Mouse (Mus musculus): ENCODE measurements around the gene Pkig. TPM values are rescaled to one million over a fixed set of nuclear protein-coding genes. Genes with fewer than 3 reads are reported as not detected.
"Not testable (repeated sequence)": the region's sequence is repeated elsewhere in the genome, so short reads cannot be mapped to it uniquely, and the experiment has no call there.

Gene Pkig
- total RNA-seq, 2 experiments from 2014 or later: 52.9 to 54.4 TPM

- peak; percentile 60 for ATAC-seq (replicated peaks; ENCODE audit: poor library complexity)
These were observed 15.3 kb upstream of the Pkig start for GRCm38 (mm10) chr2:163642685-163643575.

GRCm38 (mm10) chr2:163643576-163643971 is 14.6 kb upstream of the Pkig start:
- ATAC-seq (replicated peaks; ENCODE audit: poor library complexity): no peak

- no peak for ATAC-seq (replicated peaks; ENCODE audit: poor library complexity)
These were observed 14.1 kb upstream of the Pkig start for GRCm38 (mm10) chr2:163644047-163644446.

GRCm38 (mm10) chr2:163644575-163645385 is 13.4 kb upstream of the Pkig start, which contains the start of gene Serinc3:
Gene Serinc3 (minus strand): TSS chr2:163645131.
- ATAC-seq (replicated peaks; ENCODE audit: poor library complexity): peak; percentile 74

GRCm38 (mm10) chr2:163645700-163646460 is 12.3 kb upstream of the Pkig start:
- ATAC-seq (replicated peaks; ENCODE audit: poor library complexity): no peak

- ATAC-seq (replicated peaks; ENCODE audit: poor library complexity): no peak
These were observed 11.6 kb upstream of the Pkig start for GRCm38 (mm10) chr2:163646461-163647080.

DNA sequence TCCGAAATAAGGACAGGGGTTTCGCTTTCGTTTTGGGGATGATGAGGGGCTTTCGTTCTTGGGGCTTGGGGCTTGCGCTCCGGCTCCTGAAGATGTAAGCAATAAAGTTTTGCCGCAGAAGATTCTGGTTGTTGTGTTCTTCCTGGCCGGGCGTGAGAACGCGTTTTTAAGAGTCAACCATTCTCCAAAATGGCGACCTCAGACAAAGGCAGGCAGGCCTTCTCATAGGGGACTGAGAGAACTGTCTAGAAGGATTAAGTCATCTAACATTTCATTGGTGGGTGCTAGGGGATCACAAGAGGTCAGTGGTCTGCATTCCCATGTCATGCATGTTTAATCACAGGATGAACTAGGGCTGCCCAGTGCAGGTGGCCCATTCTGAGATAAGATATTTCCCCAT is 2.5 kb upstream of the Pkig start:
- ATAC-seq (replicated peaks; ENCODE audit: poor library complexity): not testable (repeated sequence)

DNA sequence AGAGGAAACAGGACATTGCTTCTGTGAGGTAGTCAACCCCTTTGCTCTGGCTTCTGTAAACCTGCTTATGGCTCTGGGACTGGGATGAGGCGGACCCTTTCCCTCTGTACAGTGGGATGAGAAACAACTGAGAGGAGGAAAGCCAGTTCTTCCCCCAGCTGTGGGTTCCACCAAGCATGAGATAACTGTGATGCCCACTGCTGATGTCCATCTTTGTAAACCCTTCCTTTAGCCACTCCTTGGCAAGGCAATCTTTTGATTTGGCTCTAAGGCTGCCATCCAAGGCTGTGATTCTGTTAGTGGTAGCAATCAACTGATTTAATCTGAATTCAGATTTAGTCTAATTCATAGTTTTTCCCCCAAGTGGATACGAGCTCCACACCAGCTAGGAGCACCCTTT is 700 bp upstream of the Pkig start:
- no peak for ATAC-seq (replicated peaks; ENCODE audit: poor library complexity)

DNA sequence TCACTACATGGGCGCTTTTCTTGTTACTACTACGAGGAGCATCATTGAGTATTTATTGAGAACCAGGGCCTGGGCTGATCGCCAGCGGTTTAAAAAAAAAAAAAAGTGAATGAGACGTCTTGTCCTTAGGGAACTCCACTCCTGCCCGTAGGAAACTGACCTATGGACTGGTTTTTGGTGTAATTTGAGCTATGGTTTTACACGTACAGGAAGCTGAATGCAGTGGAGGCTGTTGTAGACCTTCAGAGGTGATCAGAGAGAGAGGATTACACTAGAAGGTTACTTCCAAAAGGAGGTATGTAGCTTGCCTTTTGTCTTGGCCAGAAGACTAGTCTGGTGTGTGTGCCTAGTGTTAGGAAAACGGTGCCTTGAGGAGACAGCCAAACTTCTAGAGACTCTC is 755 bp downstream of the Pkig start:
- no peak for ATAC-seq (replicated peaks; ENCODE audit: poor library complexity)

DNA sequence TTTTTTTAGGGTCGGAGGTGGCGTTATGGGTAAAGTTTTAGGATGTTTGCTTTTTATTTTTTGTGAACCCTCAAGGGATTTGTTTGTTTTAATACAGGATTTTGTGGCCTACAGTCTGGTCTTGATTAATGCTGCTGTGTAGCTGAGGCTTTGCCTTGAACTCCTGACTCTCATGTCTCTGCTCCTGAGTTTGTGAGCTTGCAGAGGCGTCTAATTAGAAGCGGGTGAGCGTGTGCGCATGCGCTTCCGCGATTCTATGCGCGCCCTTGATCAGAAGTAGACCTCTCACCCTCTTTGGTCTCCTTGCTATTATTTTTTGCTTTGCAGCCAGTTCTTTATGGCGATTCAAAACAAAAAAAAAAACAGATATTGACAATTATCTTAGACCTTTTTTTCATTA is 1.2 kb downstream of the Pkig start:
- ATAC-seq (replicated peaks; ENCODE audit: poor library complexity): no peak

DNA sequence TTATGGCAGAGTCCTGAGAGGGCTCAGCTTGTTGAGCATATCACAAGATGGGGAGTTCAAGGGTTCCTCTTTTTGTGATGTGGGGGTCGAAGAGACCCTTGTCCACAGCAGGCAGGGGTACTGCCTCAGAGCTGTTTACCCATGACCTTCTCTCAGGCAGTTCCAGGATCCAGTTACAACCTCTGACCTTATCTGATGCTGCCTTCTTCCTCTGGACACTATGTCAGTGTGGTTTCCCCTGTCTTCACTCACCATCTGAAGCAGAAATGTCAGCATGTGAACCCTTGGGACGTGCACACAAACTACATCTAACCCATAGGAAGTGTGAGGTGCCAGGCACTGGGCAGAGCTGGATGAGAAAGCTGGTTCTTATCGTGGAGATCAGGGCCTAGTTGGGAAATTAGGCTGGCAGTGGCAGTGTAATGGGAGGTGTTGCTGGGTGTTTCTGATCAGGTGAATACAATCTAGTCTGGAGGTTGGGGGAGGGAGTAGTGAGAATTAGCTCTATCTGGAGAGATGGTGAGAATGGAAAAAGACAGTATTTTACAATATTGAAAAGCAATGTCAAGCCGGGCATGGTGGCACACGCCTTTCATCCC is 2.0 kb downstream of the Pkig start:
- ATAC-seq (replicated peaks; ENCODE audit: poor library complexity): peak; percentile 26

- no peak for ATAC-seq (replicated peaks; ENCODE audit: poor library complexity)
These were observed 3.2 kb downstream of the Pkig start for GRCm38 (mm10) chr2:163661371-163661850.

DNA sequence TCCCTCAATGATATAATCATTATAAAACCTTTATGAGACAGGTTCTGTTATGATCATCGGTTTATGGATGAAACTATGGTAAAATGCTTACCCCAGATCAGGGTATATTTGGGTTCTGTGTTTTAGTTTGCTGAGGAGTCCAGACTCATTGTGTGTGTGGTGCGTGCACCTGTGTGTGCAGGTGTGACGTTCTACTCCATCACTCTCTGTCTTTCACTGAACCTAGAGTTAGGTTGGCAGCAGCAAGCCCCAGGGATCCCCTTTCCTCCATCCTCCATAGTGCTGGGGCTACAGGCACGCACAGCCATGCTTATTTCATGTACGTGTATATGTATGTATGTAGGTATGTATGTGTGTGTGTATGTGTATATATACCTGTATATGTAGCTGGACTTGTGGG is 3.9 kb downstream of the Pkig start:
- no peak for ATAC-seq (replicated peaks; ENCODE audit: poor library complexity)

DNA sequence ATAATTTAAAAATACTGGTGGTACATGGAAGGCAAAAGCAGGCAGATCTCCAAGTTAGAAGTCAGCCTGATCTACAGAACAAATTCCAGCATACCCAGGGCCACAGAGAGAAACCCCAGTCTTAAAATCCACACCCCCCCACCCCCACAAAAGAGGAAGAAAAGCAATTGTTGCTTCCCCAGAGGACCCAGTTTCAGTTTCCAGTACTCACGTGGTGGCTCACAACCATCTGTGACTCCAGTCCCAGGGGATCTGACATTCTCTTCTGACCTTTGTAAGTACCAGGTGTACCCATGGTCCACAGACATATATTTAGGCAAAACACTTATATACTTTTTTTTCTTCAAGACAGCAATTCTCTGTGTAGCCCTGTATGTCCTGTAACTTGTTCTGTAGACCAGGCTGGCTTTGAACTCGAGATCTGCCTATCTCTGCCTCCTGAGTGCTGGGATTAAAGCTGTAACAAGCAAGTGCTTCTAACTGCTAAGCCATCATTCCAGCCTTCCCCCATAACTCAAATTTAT is 4.6 kb downstream of the Pkig start:
- ATAC-seq (replicated peaks; ENCODE audit: poor library complexity): 0 out of 2 replicates have a peak, but pooled peaks have one; percentile 40

- no peak for ATAC-seq (replicated peaks; ENCODE audit: poor library complexity)
These were observed 5.7 kb downstream of the Pkig start for GRCm38 (mm10) chr2:163663930-163664329.

DNA sequence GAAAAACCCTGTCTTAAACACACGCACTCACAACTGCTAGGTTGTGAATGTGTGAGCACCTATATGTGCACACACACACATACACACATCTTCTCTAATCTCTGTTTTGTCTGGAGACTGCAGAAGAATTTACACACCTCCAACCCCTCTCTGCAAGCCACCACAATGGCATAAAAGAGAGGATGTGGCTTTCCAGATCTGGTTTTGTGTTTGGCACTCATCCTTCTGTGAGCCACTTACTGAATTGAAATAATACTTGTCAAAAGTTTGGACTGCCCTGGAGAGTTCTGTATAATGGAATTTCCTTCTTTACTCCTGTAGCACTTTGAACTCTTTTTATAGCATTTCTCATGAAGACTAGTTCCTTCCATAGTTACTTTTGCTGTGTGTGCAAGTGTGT is 8.9 kb downstream of the Pkig start:
- no peak for ATAC-seq (replicated peaks; ENCODE audit: poor library complexity)

GRCm38 (mm10) chr2:163670872-163671594 is 12.8 kb downstream of the Pkig start:
- ATAC-seq (replicated peaks; ENCODE audit: poor library complexity): no peak

- no peak for ATAC-seq (replicated peaks; ENCODE audit: poor library complexity)
These were observed 16.2 kb downstream of the Pkig start for GRCm38 (mm10) chr2:163674397-163674796.

- ATAC-seq (replicated peaks; ENCODE audit: poor library complexity): no peak
These were observed 17.0 kb downstream of the Pkig start for GRCm38 (mm10) chr2:163675144-163675619.

Measured in megakaryocyte progenitor cell, adult 5-6 weeks (primary cell).